12 mouse cellular contexts compared by ENCODE assay signal in the genomic region with DNA sequence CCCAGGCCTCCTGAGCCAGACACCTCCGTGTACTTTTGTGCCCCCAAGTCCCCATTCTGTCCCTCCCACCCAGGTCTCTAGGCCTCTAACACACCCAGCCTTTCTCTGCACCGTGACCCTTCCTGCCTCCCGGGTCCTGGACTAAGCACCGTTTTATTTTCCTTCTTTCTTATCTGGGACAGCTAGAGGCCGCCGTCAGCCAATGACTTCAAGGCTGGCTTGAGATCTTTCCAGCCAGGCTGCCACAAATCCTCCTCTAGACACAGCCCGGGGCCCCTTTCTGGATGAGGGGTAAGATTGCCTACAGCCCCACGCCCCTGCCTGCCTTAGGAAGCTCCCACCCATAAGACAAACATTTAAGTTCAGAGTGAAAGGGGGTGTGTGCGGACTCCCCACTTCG. TPM values are rescaled to one million over a fixed set of nuclear protein-coding genes. Genes with fewer than 3 reads are reported as not detected.
A peak's percentile ranks its signal among the peaks of the same experiment; 100 is the strongest.
DNase-seq lines count a peak whose midpoint lies in the region; ATAC-seq and TF ChIP-seq lines count a peak whose summit lies in the region.
"Had no signal": no experiment of that assay in that cellular context is flagged by ENCODE, and none has a peak within 500 bp of the region (broad histone marks: within the 10 kb centered on the region; RNA-seq: fewer than 3 reads in every experiment).

No protein-coding gene starts in this region.

- no peak for TF ChIP-seq POLR2A in lung, adult 2 months (IDR thresholded peaks at IDR 0.05; ENCODE audit: borderline replicate concordance, extremely low read depth, low read depth, low read length)

- peak overlapping the region; percentile 50; the same call in 1 of the 2 replicates for H3K27ac ChIP-seq in forebrain, embryonic 12.5 days
- H3K27ac ChIP-seq in midbrain, postnatal 0 days (ENCODE audit: low read depth, low read length), result no peak overlapping the region

- DNase-seq in lung, adult 2 months, result no peak
- no peak for DNase-seq in lung, adult 18-20 months
- DNase-seq in heart, postnatal 4 days, result peak; percentile 50
- DNase-seq in midbrain, postnatal 0 days (ENCODE audit: low spot score), result no peak
- no peak for DNase-seq in right cerebral cortex, postnatal 10 days (ENCODE audit: low spot score in 2 of 2)
- no peak for DNase-seq in left cerebral cortex, adult 11 months (ENCODE audit: low spot score)
- DNase-seq in left cerebral cortex, adult 8-10 months (ENCODE audit: low spot score in 2 of 2), result no peak
- DNase-seq: adrenal gland, postnatal 10 days; embryo, embryonic 11 days; right cerebral cortex, postnatal 25 days had no signal

- H3K9ac ChIP-seq in forebrain, embryonic 12.5 days, result 0 out of 2 replicates have a peak overlapping the region, but pooled peaks have one; percentile 5
- H3K9ac ChIP-seq in midbrain, postnatal 0 days (replicated peaks; ENCODE audit: low read length, poor library complexity, severe bottlenecking), result peak overlapping the region; percentile 30

- H3K4me2 ChIP-seq in forebrain, embryonic 12.5 days, result peak overlapping the region; percentile 8; the same call in 1 of the 2 replicates
- H3K4me2 ChIP-seq in midbrain, postnatal 0 days (ENCODE audit: low read depth, low read length, poor library complexity, severe bottlenecking), result peak overlapping the region; percentile 96

- H3K4me1 ChIP-seq in lung, adult 2 months (ENCODE audit: control insufficient read depth, insufficient read depth, low read length), result peaks cover 25% of the 10 kb centered on the region
- H3K4me1 ChIP-seq in forebrain, embryonic 12.5 days, result peaks cover 66% of the 10 kb centered on the region
- H3K4me1 ChIP-seq in midbrain, postnatal 0 days (ENCODE audit: insufficient read depth, low read length), result peaks cover 9% of the 10 kb centered on the region; the same call in 1 of the 2 replicates

- no peak for TF ChIP-seq CTCF in lung, adult 2 months (IDR thresholded peaks at IDR 0.05; ENCODE audit: insufficient read depth, low read length)
- TF ChIP-seq CTCF in midbrain, postnatal 0 days (IDR thresholded peaks at IDR 0.05), result no peak

- no peaks in the 10 kb centered on the region for H3K36me3 ChIP-seq in forebrain, embryonic 12.5 days (replicated peaks)
- no peaks in the 10 kb centered on the region for H3K36me3 ChIP-seq in midbrain, postnatal 0 days (ENCODE audit: insufficient read depth, low read length)

- ATAC-seq in forebrain, embryonic 12.5 days (ENCODE audit: low FRiP score), result no peak
- no peak for ATAC-seq in midbrain, postnatal 0 days (ENCODE audit: low FRiP score)

- peaks cover 38% of the 10 kb centered on the region for H3K27me3 ChIP-seq in forebrain, embryonic 12.5 days
- no peaks in the 10 kb centered on the region for H3K27me3 ChIP-seq in midbrain, postnatal 0 days (ENCODE audit: insufficient read depth, low read length)

- 24% methylated on average over 10 of the region's 10 CpGs for WGBS in lung, adult 2 months
- 35% methylated on average over 10 of the region's 10 CpGs for WGBS in forebrain, embryonic 12.5 days
- WGBS in midbrain, postnatal 0 days, result 33% methylated on average over 10 of the region's 10 CpGs

- peak overlapping the region; percentile 4 for H3K4me3 ChIP-seq in lung, adult 2 months (replicated peaks; ENCODE audit: extremely low read depth, low read depth, low read length)
- no peak overlapping the region for H3K4me3 ChIP-seq in forebrain, embryonic 12.5 days (replicated peaks)
- no peak overlapping the region for H3K4me3 ChIP-seq in midbrain, postnatal 0 days (ENCODE audit: low read depth, low read length)

- H3K9me3 ChIP-seq in forebrain, embryonic 12.5 days, result no peaks in the 10 kb centered on the region
- no peaks in the 10 kb centered on the region for H3K9me3 ChIP-seq in midbrain, postnatal 0 days (ENCODE audit: low read length)

RNA-seq across cellular contexts. Expression of a gene that starts 54.1 kb away (rescaled TPM):
- polyA plus RNA-seq in lung, adult 2 months (2012; rRNA removed), result 5.2 and 5.7 TPM in 2 replicates
- polyA plus RNA-seq in forebrain, embryonic 12.5 days (2016; fragmentation: Nextera tagmentation; extraction: Ambion mirVana), result 0.95 and 1.1 TPM in 2 replicates
- total RNA-seq in heart, postnatal 4 days (2021), result 1 to 10 TPM; 1.4 to 1.7 TPM
- 1.4 and 3.0 TPM in 2 replicates for total RNA-seq in midbrain, postnatal 0 days (2014; rRNA removed)
- 2.2 and 3.1 TPM in 2 replicates for polyA plus RNA-seq in midbrain, postnatal 0 days (2015; fragmentation: Nextera tagmentation; extraction: Ambion mirVana)
- 1 to 10 TPM in 1 of 4 experiments, under 1 TPM in 1, not detected in 2; 0.53 to 2.6 TPM for total RNA-seq in left cerebral cortex, adult 8-10 months (2022)
- total RNA-seq: hematopoietic stem cell, adult 5-6 weeks had no signal
